Mouse (Mus musculus): Measurements from ENCODE around the gene Pla2g6.

Gene Pla2g6

DNA sequence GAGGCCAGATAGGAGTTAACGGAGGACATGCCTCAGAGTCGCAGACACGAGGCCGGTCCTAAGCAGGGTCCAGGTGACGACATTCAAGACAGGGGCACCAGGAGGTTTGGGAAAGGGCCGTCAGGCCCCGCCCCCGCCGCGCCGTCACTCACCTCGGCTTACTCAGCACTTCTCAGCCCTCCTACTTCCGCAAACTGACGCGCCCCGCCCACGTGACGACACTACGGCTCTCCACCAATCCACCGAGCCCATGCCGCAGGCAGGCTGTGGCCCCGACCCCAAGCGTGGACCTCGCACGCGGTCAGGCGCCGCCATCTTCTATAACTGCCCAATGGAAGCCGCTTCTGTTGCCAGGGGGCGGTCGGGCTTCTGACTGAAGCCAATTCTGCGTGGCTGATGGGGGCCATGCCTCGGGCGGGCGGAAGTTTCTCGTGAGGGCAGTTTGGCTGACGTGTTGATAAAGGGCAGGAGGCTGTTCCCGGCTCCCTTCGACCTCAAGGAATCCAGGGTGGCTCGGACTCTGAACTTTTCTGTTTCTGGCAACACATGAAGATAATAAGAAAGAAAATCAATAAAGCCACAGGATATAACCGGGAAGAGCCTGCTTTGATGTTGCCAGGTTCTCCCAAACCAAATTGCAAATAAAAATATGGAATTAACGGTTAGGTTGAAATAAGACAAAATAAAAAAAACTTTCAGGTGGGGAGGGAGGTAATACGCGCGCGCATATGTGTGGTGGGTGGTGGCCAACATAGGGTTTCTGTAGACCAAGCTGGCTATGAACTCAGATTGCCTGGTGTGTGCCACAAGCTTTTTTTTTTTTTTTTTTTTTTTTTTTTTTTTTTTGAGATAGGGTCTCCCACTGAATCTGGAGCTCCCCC is at the start of gene Pla2g6:
Gene Pla2g6 (minus strand): TSS at position 333 of the 881 bp plus-strand sequence.
- peak; percentile 100 for DNase-seq (ENCODE audit: low spot score)

GRCm38 (mm10) chr15:79377681-79378080 is 49.5 kb upstream of the Pla2g6 start:
- DNase-seq (ENCODE audit: low spot score): peak; percentile 54

DNA sequence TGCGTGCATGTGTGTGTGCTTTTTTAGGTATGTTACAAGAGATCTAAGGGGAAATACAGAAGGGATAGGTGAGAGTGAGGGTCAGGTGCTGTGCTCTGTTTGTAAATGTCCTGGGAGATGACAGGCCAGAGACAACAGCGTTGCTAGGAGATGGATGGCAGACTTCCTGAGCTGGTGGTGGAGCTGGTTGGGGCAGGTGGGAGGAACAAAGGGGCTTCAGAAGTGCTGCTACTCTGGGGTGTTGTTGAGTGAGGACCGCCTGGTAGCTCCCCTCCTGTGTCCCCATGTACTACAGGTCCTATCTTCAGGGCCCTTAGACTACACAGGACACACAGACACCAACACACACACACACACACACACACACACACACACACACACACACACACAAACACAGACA is 46.6 kb upstream of the Pla2g6 start:
- no peak for DNase-seq (ENCODE audit: low spot score)

DNA sequence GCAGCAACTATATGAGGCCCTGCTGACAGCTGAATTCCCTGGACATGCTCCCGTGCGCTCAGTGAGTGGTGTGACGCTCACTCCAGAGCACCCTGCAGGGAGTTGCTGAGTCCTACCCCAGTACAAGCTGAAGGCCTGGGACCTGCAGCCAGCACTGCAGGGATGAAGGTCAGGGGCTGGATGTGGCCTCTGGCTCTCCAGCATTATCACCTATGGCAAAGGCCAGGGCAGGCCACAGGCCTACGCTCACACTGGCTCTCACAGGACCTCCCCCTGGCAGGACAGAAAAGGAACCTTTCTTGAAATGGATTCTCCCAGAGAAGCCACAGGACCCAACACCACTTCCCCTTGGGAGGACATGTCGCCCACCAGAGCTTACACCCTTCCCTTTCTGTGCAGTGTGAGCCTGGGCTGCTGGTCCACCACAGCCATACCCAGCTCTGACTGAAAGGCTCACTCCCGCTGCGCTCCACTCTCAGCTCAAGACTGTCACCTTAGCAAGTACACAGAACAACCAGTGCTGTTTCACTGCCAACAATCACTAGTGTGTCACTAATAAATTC is 42.2 kb upstream of the Pla2g6 start:
- no peak for DNase-seq (ENCODE audit: low spot score)

DNA sequence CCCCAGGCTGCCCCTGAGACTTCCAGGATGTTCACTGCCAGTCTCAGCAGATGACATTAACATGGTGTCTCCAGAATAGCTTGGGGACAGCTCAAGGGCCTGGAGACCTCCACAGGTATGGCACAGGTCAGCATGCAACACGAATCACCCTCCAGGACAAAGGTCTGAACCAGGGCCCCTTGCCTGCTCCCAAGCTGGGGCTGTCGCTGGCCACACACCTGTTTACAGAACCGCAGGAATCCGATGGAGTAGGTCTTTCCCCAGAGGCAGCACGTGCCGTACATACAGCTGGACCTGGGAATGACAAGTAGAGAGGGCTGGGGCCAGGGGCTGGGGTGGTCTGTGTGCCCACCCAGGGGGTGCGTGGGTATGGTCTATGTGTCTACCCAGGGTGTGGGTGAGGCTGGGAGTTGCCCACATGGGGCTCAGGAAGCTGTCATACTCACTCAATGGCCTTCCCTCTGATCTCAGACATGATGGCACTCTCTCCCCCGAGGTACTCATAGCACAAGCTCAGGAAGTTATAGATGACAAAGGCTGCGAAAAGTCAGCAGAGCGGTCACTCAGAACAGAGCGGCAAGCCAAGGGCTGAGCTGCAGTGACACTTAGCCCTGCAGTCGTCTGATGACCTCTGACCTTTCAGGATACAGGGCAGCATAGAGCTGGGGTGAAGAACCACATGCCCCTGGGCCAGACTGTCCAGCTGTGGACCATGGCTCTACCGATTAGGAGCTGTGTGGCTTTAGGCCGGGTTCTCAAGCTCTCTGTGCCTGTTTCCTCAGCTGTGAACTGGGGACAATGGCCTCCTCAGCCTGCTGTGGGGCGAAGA is 41.5 kb upstream of the Pla2g6 start:
- DNase-seq (ENCODE audit: low spot score): no peak

- DNase-seq (ENCODE audit: low spot score): no peak
Measured at GRCm38 (mm10) chr15:79368861-79369440, 40.8 kb upstream of the Pla2g6 start.

GRCm38 (mm10) chr15:79368313-79368811 is 40.2 kb upstream of the Pla2g6 start:
- DNase-seq (ENCODE audit: low spot score): no peak

GRCm38 (mm10) chr15:79366402-79366801 is 38.2 kb upstream of the Pla2g6 start:
- no peak for DNase-seq (ENCODE audit: low spot score)

GRCm38 (mm10) chr15:79365068-79365467 is 36.9 kb upstream of the Pla2g6 start:
- DNase-seq (ENCODE audit: low spot score): no peak

GRCm38 (mm10) chr15:79364120-79364519 is 35.9 kb upstream of the Pla2g6 start:
- DNase-seq (ENCODE audit: low spot score): no peak

DNA sequence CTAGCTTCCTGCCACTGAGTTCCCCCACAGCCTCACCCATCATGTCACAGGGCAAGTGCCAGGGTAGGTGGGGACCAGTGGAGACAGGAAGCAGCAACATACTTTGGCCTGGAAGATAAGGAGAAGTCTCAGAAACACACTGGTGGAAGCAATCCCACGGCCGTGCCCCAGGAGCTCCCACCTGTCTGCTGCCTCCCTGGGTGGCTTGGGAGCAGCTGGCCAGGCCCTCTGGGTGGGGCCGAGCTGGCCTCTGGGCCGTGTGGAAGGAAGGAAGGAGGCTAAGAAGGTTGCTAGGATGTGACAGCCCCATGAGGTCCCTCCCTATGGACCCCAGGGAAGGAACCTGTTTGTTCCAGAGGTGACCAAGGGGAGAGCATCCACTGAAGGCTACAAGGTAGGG is 32.8 kb upstream of the Pla2g6 start:
- DNase-seq (ENCODE audit: low spot score): no peak

- DNase-seq (ENCODE audit: low spot score): no peak
Measured at GRCm38 (mm10) chr15:79360371-79360770, 32.2 kb upstream of the Pla2g6 start.

DNA sequence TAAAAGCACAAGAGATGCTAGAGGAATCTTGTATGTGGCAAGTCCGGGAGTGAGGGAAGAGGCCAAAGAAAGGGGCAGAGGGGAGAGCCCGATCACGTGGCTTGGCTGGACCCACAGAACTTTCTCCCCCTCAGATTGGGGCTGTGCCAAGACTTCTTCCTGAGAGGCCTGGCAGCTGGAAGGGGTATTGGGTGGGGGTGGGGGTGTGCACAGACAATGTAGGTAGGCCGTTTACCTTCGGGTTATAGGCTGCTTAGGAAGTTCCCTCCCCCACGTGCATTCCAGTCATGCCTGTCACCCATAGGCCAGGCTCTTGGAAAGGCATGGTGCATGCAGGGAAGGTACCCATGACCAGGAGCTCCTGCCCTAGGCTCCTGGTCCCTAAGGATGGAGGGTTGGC is 31.8 kb upstream of the Pla2g6 start:
- no peak for DNase-seq (ENCODE audit: low spot score)

- no peak for DNase-seq (ENCODE audit: low spot score)
Measured at GRCm38 (mm10) chr15:79357974-79358690, 29.9 kb upstream of the Pla2g6 start.

- peak; percentile 72 for DNase-seq (ENCODE audit: low spot score)
Measured at GRCm38 (mm10) chr15:79357036-79357911, 29.1 kb upstream of the Pla2g6 start.

DNA sequence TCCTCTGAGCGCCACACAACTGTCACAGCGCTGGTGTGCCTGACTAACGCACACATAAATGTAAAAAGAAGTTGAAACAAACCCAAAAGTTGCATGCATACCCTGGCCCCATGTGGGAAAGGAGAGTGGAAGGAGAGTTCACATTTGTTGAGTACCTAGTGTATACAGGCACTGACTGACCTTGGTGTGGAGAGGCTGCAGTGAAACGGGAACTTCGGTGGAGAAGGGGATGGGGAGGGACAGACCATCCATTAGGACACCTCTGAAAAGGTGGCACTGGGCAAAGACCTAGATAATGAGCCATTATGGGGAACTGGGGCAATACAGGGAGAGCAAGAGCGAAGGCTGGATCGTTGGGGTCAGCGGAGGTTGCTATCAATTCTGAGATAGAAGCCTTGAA is 28.3 kb upstream of the Pla2g6 start:
- no peak for DNase-seq (ENCODE audit: low spot score)

DNA sequence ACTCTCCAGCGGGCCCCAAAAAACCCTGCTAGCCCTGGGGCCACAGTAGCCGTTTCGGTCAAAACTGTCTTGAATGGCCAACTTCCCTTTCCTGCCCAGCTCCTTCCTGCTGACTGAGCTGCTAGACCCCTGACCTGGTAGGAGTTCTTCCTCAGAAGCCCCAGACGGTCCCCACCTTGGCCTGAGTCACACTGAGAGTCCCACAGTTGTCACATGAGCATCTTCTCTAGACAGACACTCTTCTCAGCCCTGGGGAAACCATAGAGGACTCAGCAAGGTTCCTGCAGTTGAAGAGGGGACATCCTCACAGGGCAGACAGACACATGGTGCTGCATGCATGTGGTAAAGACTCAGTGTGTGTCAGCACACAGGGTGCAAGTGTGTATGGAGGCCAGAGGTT is 26.4 kb upstream of the Pla2g6 start:
- no peak for DNase-seq (ENCODE audit: low spot score)

- no peak for DNase-seq (ENCODE audit: low spot score)
Measured at GRCm38 (mm10) chr15:79353690-79354305, 25.6 kb upstream of the Pla2g6 start.

DNA sequence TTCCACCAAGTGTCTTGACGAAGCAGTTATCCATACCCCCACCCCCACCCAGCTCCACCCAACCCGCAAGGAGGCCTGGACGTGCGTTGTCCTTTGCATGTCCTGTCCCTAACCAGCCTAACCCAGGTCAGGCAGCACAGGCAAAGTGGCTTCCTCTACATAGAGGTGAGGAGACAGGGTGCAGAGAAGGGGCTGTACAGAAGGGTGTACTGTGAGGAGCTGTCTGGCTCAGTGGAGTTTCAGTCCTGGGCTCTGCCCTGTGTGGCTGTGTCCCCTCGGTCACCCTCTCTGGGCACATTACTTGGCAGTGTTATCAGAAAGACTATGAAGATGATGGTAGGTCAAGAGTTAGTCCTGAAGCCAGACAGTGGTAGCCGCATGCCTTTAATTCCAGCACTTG is 24.3 kb upstream of the Pla2g6 start:
- DNase-seq (ENCODE audit: low spot score): no peak

- DNase-seq (ENCODE audit: low spot score): peak; percentile 55
Measured at GRCm38 (mm10) chr15:79351331-79351767, 23.2 kb upstream of the Pla2g6 start.

Measured in testis, postnatal 14 days (tissue).